34 mouse cellular contexts compared by ENCODE assay signal in the genomic region with DNA sequence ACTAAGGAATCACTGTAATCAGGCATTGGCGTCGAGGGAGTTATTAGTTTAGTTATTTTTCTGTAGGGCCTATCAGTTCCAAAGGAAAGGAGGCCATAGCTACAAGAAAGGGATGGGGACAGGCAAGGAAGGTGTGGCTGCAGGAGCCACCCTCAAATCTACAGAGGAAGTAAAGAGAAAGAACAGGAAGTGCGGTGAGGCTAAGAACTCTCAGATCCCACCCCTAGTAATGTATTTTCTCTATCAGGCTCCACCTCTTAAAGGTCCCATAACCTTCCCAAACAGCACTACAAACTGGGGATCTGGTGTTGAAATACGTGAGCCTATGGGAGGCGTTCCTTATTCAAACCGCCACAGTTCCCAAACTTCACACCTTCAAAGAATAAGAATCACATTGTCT. TPM values are rescaled to one million over a fixed set of nuclear protein-coding genes. Genes with fewer than 3 reads are reported as not detected.
DNase-seq lines count a peak whose midpoint lies in the region; ATAC-seq and TF ChIP-seq lines count a peak whose summit lies in the region.
"Had no signal": no experiment of that assay in that cellular context is flagged by ENCODE, and none has a peak within 500 bp of the region (broad histone marks: within the 10 kb centered on the region; RNA-seq: fewer than 3 reads in every experiment).

No protein-coding gene starts in this region.

- no peak overlapping the region for H3K4me3 ChIP-seq in forebrain, embryonic 11.5 days (ENCODE audit: low read depth, low read length)
- no peak overlapping the region for H3K4me3 ChIP-seq in forebrain, embryonic 12.5 days (replicated peaks)
- H3K4me3 ChIP-seq in MEL (ENCODE audit: control insufficient read depth in 1 of 2, insufficient read depth in 1 of 2, low read depth in 2 of 2, low read length in 2 of 2), result no peak overlapping the region
- H3K4me3 ChIP-seq in limb, embryonic 10.5 days, result no peak overlapping the region
- H3K4me3 ChIP-seq: embryonic facial prominence, embryonic 12.5 days; embryonic facial prominence, embryonic 15.5 days; forebrain, embryonic 13.5 days; heart, adult 2 months; heart, embryonic 10.5 days; hindbrain, embryonic 13.5 days had no signal

- TF ChIP-seq CTCF in MEL (IDR thresholded peaks at IDR 0.05 in 2 of 3, conservative IDR thresholded peaks at IDR 0.05 in 1 of 3; ENCODE audit: control insufficient read depth in 1 of 3, insufficient read depth in 1 of 3, low read depth in 2 of 3, low read length in 3 of 3, poor library complexity in 1 of 3, severe bottlenecking in 1 of 3), result no peak

- peak; percentile 17 for DNase-seq in forebrain, embryonic 11.5 days (ENCODE audit: low spot score)
- DNase-seq in thymus, postnatal 4 days, result peak; percentile 9
- DNase-seq in thymus, postnatal 36 days, result no peak
- peak; percentile 7 for DNase-seq in MEL (ENCODE audit: low read depth, low spot score)
- DNase-seq in induced T-regulatory cell, adult 2 months (ENCODE audit: low read depth), result peak; percentile 5
- no peak for DNase-seq in right cerebral cortex, postnatal 10 days (ENCODE audit: low spot score in 2 of 2)
- DNase-seq in limb, embryonic 10.5 days (ENCODE audit: low spot score), result no peak
- DNase-seq: adrenal gland, postnatal 10 days; adrenal gland, postnatal 36 days; cerebellum, adult 18-20 months; cerebellum, adult 9-10 months; cerebellum, postnatal 25 days; gastrocnemius, postnatal 10 days; gastrocnemius, postnatal 36 days; heart, adult 2 months had no signal

- H3K79me2 ChIP-seq in MEL (ENCODE audit: control insufficient read depth, insufficient read depth, low read length, poor library complexity), result no peaks in the 10 kb centered on the region

- TF ChIP-seq POLR2A in MEL (IDR thresholded peaks at IDR 0.05; ENCODE audit: control insufficient read depth in 1 of 2, insufficient read depth in 1 of 2, low read depth in 1 of 2, low read length in 2 of 2, poor library complexity in 1 of 2), result no peak

- TF ChIP-seq RAD21 in MEL (IDR thresholded peaks at IDR 0.05; ENCODE audit: low read depth, low read length), result no peak

- H3K4me2 ChIP-seq in forebrain, embryonic 11.5 days (ENCODE audit: low read depth, low read length, severe bottlenecking), result no peak overlapping the region
- no peak overlapping the region for H3K4me2 ChIP-seq in forebrain, embryonic 12.5 days
- H3K4me2 ChIP-seq: embryonic facial prominence, embryonic 12.5 days; embryonic facial prominence, embryonic 15.5 days; forebrain, embryonic 13.5 days; hindbrain, embryonic 13.5 days had no signal

- peaks cover 17% of the 10 kb centered on the region; the same call in 1 of the 2 replicates for H3K4me1 ChIP-seq in forebrain, embryonic 11.5 days (replicated peaks; ENCODE audit: control insufficient read depth, insufficient read depth, low read length)
- peaks cover 22% of the 10 kb centered on the region for H3K4me1 ChIP-seq in forebrain, embryonic 12.5 days
- H3K4me1 ChIP-seq in MEL (ENCODE audit: control insufficient read depth in 1 of 2, insufficient read depth in 2 of 2, low read length in 2 of 2), result no peaks in the 10 kb centered on the region; a peak in 1 of 4 replicates
- peaks cover 12% of the 10 kb centered on the region for H3K4me1 ChIP-seq in limb, embryonic 10.5 days

- no peaks in the 10 kb centered on the region for H3K36me3 ChIP-seq in forebrain, embryonic 11.5 days (ENCODE audit: control insufficient read depth, insufficient read depth, low read length)
- H3K36me3 ChIP-seq in forebrain, embryonic 12.5 days (replicated peaks), result no peaks in the 10 kb centered on the region
- no peaks in the 10 kb centered on the region for H3K36me3 ChIP-seq in MEL (ENCODE audit: control insufficient read depth in 1 of 2, insufficient read depth in 2 of 2, low read length in 2 of 2)
- H3K36me3 ChIP-seq in limb, embryonic 10.5 days, result no peaks in the 10 kb centered on the region
- H3K36me3 ChIP-seq: embryonic facial prominence, embryonic 12.5 days; embryonic facial prominence, embryonic 15.5 days; G1E; heart, embryonic 10.5 days; hindbrain, embryonic 13.5 days had no signal

- WGBS in forebrain, embryonic 11.5 days, result 37% methylated on average over 6 of the region's 6 CpGs
- 44% methylated on average over 6 of the region's 6 CpGs for WGBS in forebrain, embryonic 12.5 days
- WGBS in limb, embryonic 10.5 days, result 31% methylated on average over 6 of the region's 6 CpGs

- H3K9me3 ChIP-seq in forebrain, embryonic 11.5 days (ENCODE audit: control insufficient read depth, low read length), result no peaks in the 10 kb centered on the region
- H3K9me3 ChIP-seq in forebrain, embryonic 12.5 days, result no peaks in the 10 kb centered on the region
- H3K9me3 ChIP-seq in MEL (replicated peaks; ENCODE audit: insufficient read depth, low read length), result no peaks in the 10 kb centered on the region
- H3K9me3 ChIP-seq in limb, embryonic 10.5 days (replicated peaks), result no peaks in the 10 kb centered on the region
- H3K9me3 ChIP-seq: embryonic facial prominence, embryonic 12.5 days; embryonic facial prominence, embryonic 15.5 days; forebrain, embryonic 13.5 days; heart, embryonic 10.5 days; hindbrain, embryonic 13.5 days had no signal

- no peak for ATAC-seq in forebrain, embryonic 11.5 days (replicated peaks; ENCODE audit: low FRiP score)
- no peak for ATAC-seq in forebrain, embryonic 12.5 days (ENCODE audit: low FRiP score)
- ATAC-seq: forebrain, embryonic 13.5 days; forebrain, embryonic 16.5 days; hindbrain, embryonic 16.5 days; inflammation-experienced regulatory T-cells, adult 6 months; intestine, embryonic 16.5 days had no signal

- H3K9ac ChIP-seq in forebrain, embryonic 11.5 days (ENCODE audit: low read length), result no peak overlapping the region
- H3K9ac ChIP-seq in forebrain, embryonic 12.5 days, result no peak overlapping the region
- no peak overlapping the region for H3K9ac ChIP-seq in MEL (ENCODE audit: control insufficient read depth, low read depth, low read length, poor library complexity, severe bottlenecking)
- H3K9ac ChIP-seq: embryonic facial prominence, embryonic 12.5 days; embryonic facial prominence, embryonic 15.5 days; forebrain, embryonic 13.5 days; hindbrain, embryonic 13.5 days had no signal

- TF ChIP-seq EP300 in MEL (IDR thresholded peaks at IDR 0.05; ENCODE audit: low read depth in 1 of 2, low read length in 2 of 2), result no peak

- peaks cover 77% of the 10 kb centered on the region for H3K27me3 ChIP-seq in forebrain, embryonic 11.5 days (ENCODE audit: control insufficient read depth, insufficient read depth, low read length)
- peaks cover 90% of the 10 kb centered on the region for H3K27me3 ChIP-seq in forebrain, embryonic 12.5 days
- peaks cover 0 to 4% of the 10 kb centered on the region in 2 experiments; a peak in 3 of 4 replicates for H3K27me3 ChIP-seq in MEL (ENCODE audit: control insufficient read depth in 1 of 2, insufficient read depth in 2 of 2, low read length in 2 of 2)
- H3K27me3 ChIP-seq in limb, embryonic 10.5 days (ENCODE audit: low read depth, poor library complexity, severe bottlenecking), result peaks cover 58% of the 10 kb centered on the region

- H3K27ac ChIP-seq in forebrain, embryonic 11.5 days (ENCODE audit: low read depth, low read length), result no peak overlapping the region
- H3K27ac ChIP-seq in forebrain, embryonic 12.5 days, result no peak overlapping the region
- no peak overlapping the region for H3K27ac ChIP-seq in MEL (ENCODE audit: control insufficient read depth, low read depth, low read length)
- H3K27ac ChIP-seq in limb, embryonic 10.5 days, result no peak overlapping the region
- H3K27ac ChIP-seq: embryonic facial prominence, embryonic 12.5 days; embryonic facial prominence, embryonic 15.5 days; forebrain, embryonic 13.5 days; heart, adult 2 months; heart, embryonic 10.5 days; hindbrain, embryonic 13.5 days had no signal

TF ChIP-seq in MEL, 35 proteins besides CTCF, POLR2A, EP300 and RAD21:
- TF ChIP-seq MAZ (IDR thresholded peaks at IDR 0.05; ENCODE audit: low read depth, low read length) (no peak), MYB (IDR thresholded peaks at IDR 0.05; ENCODE audit: low read depth, low read length) (no peak), ZMIZ1 (IDR thresholded peaks at IDR 0.05; ENCODE audit: low read depth, low read length) (no peak), CHD2 (IDR thresholded peaks at IDR 0.05; ENCODE audit: low read length) (no peak), CHD1 (IDR thresholded peaks at IDR 0.05; ENCODE audit: low read depth, low read length) (no peak), GATA1 (IDR thresholded peaks at IDR 0.05; ENCODE audit: low read depth, low read length) (no peak), NELFE (IDR thresholded peaks at IDR 0.05; ENCODE audit: low read depth, low read length) (no peak), MEF2A (IDR thresholded peaks at IDR 0.05; ENCODE audit: extremely low read depth, insufficient replicate concordance, low read depth, low read length, poor library complexity, severe bottlenecking) (no peak), USF2 (IDR thresholded peaks at IDR 0.05; ENCODE audit: borderline replicate concordance in 1 of 2, insufficient read depth in 1 of 2, low read depth in 1 of 2, low read length in 2 of 2) (no peak), TAL1 (IDR thresholded peaks at IDR 0.05; ENCODE audit: low read length) (no peak), JUND (IDR thresholded peaks at IDR 0.05; ENCODE audit: low read depth, low read length) (no peak), ZNF384 (IDR thresholded peaks at IDR 0.05; ENCODE audit: low read depth, low read length) (no peak), RCOR1 (IDR thresholded peaks at IDR 0.05; ENCODE audit: low read depth, low read length) (no peak), MAFK (IDR thresholded peaks at IDR 0.05; ENCODE audit: borderline replicate concordance, low read depth, low read length) (no peak), BHLHE40 (IDR thresholded peaks at IDR 0.05; ENCODE audit: borderline replicate concordance, low read depth, low read length) (no peak), TCF12 (IDR thresholded peaks at IDR 0.05; ENCODE audit: low read depth, low read length) (no peak)

RNA-seq across cellular contexts. Expression of gene Dbx1, which starts 52.9 kb away (rescaled TPM):
- polyA plus RNA-seq in forebrain, embryonic 11.5 days (2014; fragmentation: Nextera tagmentation; extraction: Ambion mirVana), result 31.0 and 33.3 TPM in 2 replicates
- polyA plus RNA-seq in forebrain, embryonic 12.5 days (2016; fragmentation: Nextera tagmentation; extraction: Ambion mirVana), result 28.6 and 35.3 TPM in 2 replicates
- not detected in 2 replicates for total RNA-seq in MEL (2012; rRNA removed)
- polyA plus RNA-seq in MEL (2012; ENCODE audit: insufficient read depth in 1 of 2, insufficient read length in 2 of 2, low read depth in 1 of 2, low replicate concordance in 2 of 2, missing spikeins in 1 of 2), result not detected
- polyA plus RNA-seq in limb, embryonic 10.5 days (2016; fragmentation: Nextera tagmentation; extraction: Ambion mirVana), result not detected in 2 replicates
- total RNA-seq: adrenal gland, adult 18-20 months; adrenal gland, postnatal 10 days; adrenal gland, postnatal 36 days; common myeloid progenitor, adult 5-6 weeks; gastrocnemius, adult 18-20 months; gastrocnemius, postnatal 36 days; granulocyte monocyte progenitor cell, adult 5-6 weeks; heart, adult 2 months; heart, postnatal 25 days; hematopoietic stem cell, adult 5-6 weeks had no signal
- polyA plus RNA-seq: G1E; heart, adult 2 months; heart, embryonic 14.5 days; heart, postnatal 0 days; inflammation-experienced regulatory T-cells, adult 6 months; intestine, embryonic 16.5 days had no signal

Comparison
In these comparisons a context has a peak if more than half of its experiments do, and no peak if none do; other contexts are left out.
1. DNase-seq: peak in forebrain, embryonic 11.5 days (single experiment), thymus, postnatal 4 days (single experiment), MEL (single experiment) and induced T-regulatory cell, adult 2 months (single experiment); none in thymus, postnatal 36 days (0 of 2), right cerebral cortex, postnatal 10 days (0 of 2) and limb, embryonic 10.5 days (single experiment).
2. RNA of gene Dbx1, which starts 52.9 kb away (polyA plus RNA-seq): 31.0 to 33.3 TPM in forebrain, embryonic 11.5 days and 28.6 to 35.3 TPM in forebrain, embryonic 12.5 days; not detected in limb, embryonic 10.5 days and not detected in MEL; every median in the first group is over 10 times any median in the second.